Mouse (Mus musculus) liver, postnatal 0 days (tissue): ENCODE data around the gene Hmcn1. TPM values are rescaled to one million over a fixed set of nuclear protein-coding genes. Genes with fewer than 3 reads are reported as not detected.

Source experiments
- ATAC-seq: fragments of 200-750 bp; cut with Nextera tagmentation; 2 replicates; pipeline ENCODE4 v1.8.0; 2017; ENCODE audit warnings: mild to moderate bottlenecking, moderate library complexity
- DNase-seq: peaks from one replicate; pipeline ENCODE4 v3.0.0-alpha.2; 2016
- H3K27ac ChIP-seq: fragments of 300-500 bp; sonication (generic); 2 replicates; pipeline ENCODE4 v1.5.1; 2014; ENCODE audit warnings: antibody characterized with exemption, moderate library complexity, mild to moderate bottlenecking, low read depth
- H3K27me3 ChIP-seq: fragments of 300-500 bp; sonication (generic); 2 replicates; pipeline ENCODE4 v1.6.1; 2014; ENCODE audit warnings: low read length, control low read depth, mixed read lengths; ENCODE audit not compliant: insufficient read depth
- H3K36me3 ChIP-seq: fragments of 300-500 bp; sonication (generic); replicated peaks from 2 replicates; pipeline ENCODE4 v1.6.1; 2014; ENCODE audit warnings: mild to moderate bottlenecking, control low read depth, low read length, moderate library complexity, mixed read lengths; ENCODE audit not compliant: insufficient read depth
- H3K4me1 ChIP-seq: fragments of 300-500 bp; sonication (generic); 2 replicates; pipeline ENCODE4 v1.6.1; 2014; ENCODE audit warnings: antibody characterized with exemption, mild to moderate bottlenecking, control low read depth; ENCODE audit not compliant: insufficient read depth
- H3K4me2 ChIP-seq: fragments of 300-500 bp; sonication (generic); 2 replicates; pipeline ENCODE4 v1.6.1; 2014; ENCODE audit warnings: low read depth, mild to moderate bottlenecking, low read length, moderate library complexity, mixed read lengths
- H3K4me3 ChIP-seq: fragments of 300-500 bp; sonication (generic); 2 replicates; pipeline ENCODE4 v1.5.1; 2014; ENCODE audit warnings: low read depth, low read length
- H3K9ac ChIP-seq: fragments of 300-500 bp; sonication (generic); replicated peaks from 2 replicates; pipeline ENCODE4 v1.6.1; 2014; ENCODE audit warnings: mild to moderate bottlenecking, moderate library complexity
- H3K9me3 ChIP-seq: fragments of 300-500 bp; sonication (generic); 2 replicates; pipeline ENCODE4 v1.6.1; 2016; ENCODE audit warnings: mild to moderate bottlenecking, control low read depth, low read length, mixed read lengths
- CTCF ChIP-seq: sonication (generic); IDR thresholded peaks from 2 replicates; pipeline ENCODE4 v1.5.1; 2016; ENCODE audit warnings: antibody characterized with exemption, low read depth
- EP300 ChIP-seq: IDR thresholded peaks from 2 replicates; pipeline ENCODE4 v1.6.1; 2016; ENCODE audit warnings: antibody characterized with exemption, low read depth, mild to moderate bottlenecking
- WGBS: fragments of 180-500 bp; shearing (Covaris S2); extraction: QIAGEN DNeasy Blood & Tissue Kit; methylation state at CpG from one replicate; pipeline ENCODE4 v1.1.7; 2014; ENCODE audit not compliant: insufficient replicate concordance; 5-methylcytosine and 5-hydroxymethylcytosine counted together
- polyA plus RNA-seq: library from polyadenylated mRNA; unstranded; fragments of >200 nt; fragmentation: Nextera tagmentation; extraction: Ambion mirVana; gene quantifications from 2 replicates; pipeline ENCODE4 v1.2.1, GENCODE M21; 2015

Gene Hmcn1
- polyA plus RNA-seq, 1 experiment from 2014 or later: 2.4 TPM

DNA sequence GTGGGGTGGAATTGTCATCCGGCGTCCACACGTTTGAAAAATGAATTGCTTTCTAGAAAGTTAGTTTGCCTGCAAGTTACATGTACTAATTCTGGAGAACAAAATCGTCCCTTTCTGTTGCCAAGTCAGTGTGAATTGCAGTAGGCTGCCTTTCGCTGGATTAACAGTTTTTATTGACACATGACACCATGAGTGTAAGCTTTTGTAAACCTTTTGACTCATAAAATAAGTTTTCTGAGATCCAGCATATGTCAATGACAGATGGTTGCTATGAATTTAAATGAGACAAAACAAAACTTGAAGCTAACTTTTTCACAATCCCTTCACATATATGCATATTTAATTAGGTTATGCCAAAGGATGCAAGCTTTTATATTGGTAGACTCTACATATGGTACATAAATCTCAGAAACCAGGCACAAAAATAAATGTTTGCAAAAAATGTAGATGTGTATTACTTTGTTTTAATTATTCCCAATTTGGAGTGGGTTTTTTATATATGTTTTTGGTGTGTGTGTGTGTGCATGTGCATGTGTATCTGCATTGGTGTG lies 79.6 kb downstream of the Hmcn1 start:
- Histone ChIP-seq H3K27me3 (no peaks in the 10 kb centered on the region), H3K36me3 (no peaks in the 10 kb centered on the region), H3K4me3 (no peak overlapping the region), H3K9me3 (no peaks in the 10 kb centered on the region), H3K9ac (no peak overlapping the region), H3K4me2 (no peak overlapping the region), H3K4me1 (no peaks in the 10 kb centered on the region), H3K27ac (no peak overlapping the region)
- WGBS: 81% methylated on average over 5 of the region's 5 CpGs
- DNase-seq (no peak), ATAC-seq (no peak)
- TF ChIP-seq CTCF (no peak), EP300 (no peak)

- TF ChIP-seq CTCF (no peak), EP300 (no peak)
- DNase-seq (no peak), ATAC-seq (no peak)
- no peaks in the 10 kb centered on the region for H3K27me3 ChIP-seq
- H3K9me3 ChIP-seq: no peaks in the 10 kb centered on the region
- H3K36me3 ChIP-seq: no peaks in the 10 kb centered on the region
- no peak overlapping the region for H3K9ac ChIP-seq
- H3K4me1 ChIP-seq: no peaks in the 10 kb centered on the region
- no peak overlapping the region for H3K4me2 ChIP-seq
- no peak overlapping the region for H3K27ac ChIP-seq
- WGBS: 71% methylated on average over 2 of the region's 2 CpGs
- no peak overlapping the region for H3K4me3 ChIP-seq
These were observed 83.6 kb downstream of the Hmcn1 start for GRCm38 (mm10) chr1:150909642-150910041.

DNA sequence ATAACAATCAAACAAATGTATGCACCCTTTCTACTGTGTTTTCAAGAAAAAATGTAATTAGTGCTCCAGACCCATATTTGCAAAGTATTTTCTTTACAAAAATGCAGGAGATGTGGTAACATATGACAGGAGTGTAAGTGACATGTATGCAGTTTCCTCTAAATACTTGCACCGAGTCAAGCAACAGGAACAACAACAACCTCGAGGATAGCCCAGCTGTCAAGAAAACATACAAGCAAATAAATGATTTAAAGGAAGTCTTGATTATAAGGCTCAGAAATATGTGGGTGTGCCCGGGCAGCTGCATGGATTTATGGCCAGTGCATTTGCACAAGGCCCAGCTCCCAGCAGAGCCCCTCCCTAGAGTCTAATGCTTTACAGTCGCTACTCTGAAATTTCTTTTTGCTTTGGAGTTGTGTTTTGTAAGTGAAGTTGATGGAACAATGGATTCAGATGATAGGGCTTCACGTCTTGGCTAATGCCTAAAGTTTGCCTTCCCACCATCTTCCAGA lies 99.5 kb downstream of the Hmcn1 start:
- Histone ChIP-seq H3K9me3 (no peaks in the 10 kb centered on the region), H3K4me3 (no peak overlapping the region), H3K4me1 (no peaks in the 10 kb centered on the region), H3K27ac (no peak overlapping the region), H3K36me3 (no peaks in the 10 kb centered on the region), H3K9ac (no peak overlapping the region), H3K27me3 (no peaks in the 10 kb centered on the region), H3K4me2 (no peak overlapping the region)
- TF ChIP-seq EP300 (no peak), CTCF (no peak)
- DNase-seq: no peak
- no peak for ATAC-seq
- 58% methylated on average over 5 of the region's 5 CpGs for WGBS

DNA sequence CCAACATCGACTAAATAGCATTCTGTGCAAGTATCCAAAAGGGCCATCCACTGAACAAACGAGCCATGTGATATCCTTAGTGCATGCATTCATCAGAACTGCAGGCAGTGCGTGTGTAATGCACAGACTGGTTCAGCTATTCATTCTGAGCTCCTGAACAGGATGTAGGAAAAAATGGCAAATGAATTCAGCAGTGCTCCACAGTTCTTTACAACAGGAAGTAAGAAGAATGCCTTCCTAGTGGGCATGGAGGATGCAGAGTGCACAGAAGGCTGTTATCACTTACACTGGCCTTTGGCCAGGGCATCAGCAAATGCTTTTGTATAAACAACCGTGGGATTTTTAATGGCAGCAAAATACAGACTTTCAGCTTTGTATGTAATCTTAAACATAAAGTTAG lies 103.2 kb downstream of the Hmcn1 start:
- H3K27ac ChIP-seq: no peak overlapping the region
- WGBS: 53% methylated on average over 4 of the region's 4 CpGs
- ATAC-seq: no peak

GRCm38 (mm10) chr1:150886267-150886666 lies 107.0 kb downstream of the Hmcn1 start:
- TF ChIP-seq EP300 (no peak), CTCF (no peak)
- Histone ChIP-seq H3K4me1 (no peaks in the 10 kb centered on the region), H3K36me3 (no peaks in the 10 kb centered on the region), H3K9ac (no peak overlapping the region), H3K9me3 (no peaks in the 10 kb centered on the region), H3K27me3 (no peaks in the 10 kb centered on the region), H3K27ac (no peak overlapping the region), H3K4me3 (no peak overlapping the region), H3K4me2 (no peak overlapping the region)
- no peak for ATAC-seq
- DNase-seq: no peak
- WGBS: 55% methylated on average over 1 of the region's 1 CpGs

More for the DNA sequence above, 103.2 kb downstream of the Hmcn1 start:
- no peak overlapping the region for H3K9ac ChIP-seq
- no peaks in the 10 kb centered on the region for H3K36me3 ChIP-seq
- TF ChIP-seq EP300 (no peak), CTCF (no peak)
- no peak overlapping the region for H3K4me3 ChIP-seq
- no peaks in the 10 kb centered on the region for H3K9me3 ChIP-seq
- no peaks in the 10 kb centered on the region for H3K27me3 ChIP-seq
- H3K4me1 ChIP-seq: no peaks in the 10 kb centered on the region
- H3K4me2 ChIP-seq: no peak overlapping the region
- DNase-seq: no peak

- Histone ChIP-seq H3K4me3 (no peak overlapping the region), H3K27ac (no peak overlapping the region), H3K27me3 (no peaks in the 10 kb centered on the region), H3K4me2 (no peak overlapping the region), H3K9ac (no peak overlapping the region), H3K4me1 (no peaks in the 10 kb centered on the region), H3K9me3 (no peaks in the 10 kb centered on the region), H3K36me3 (no peaks in the 10 kb centered on the region)
- TF ChIP-seq EP300 (no peak), CTCF (no peak)
- 51% methylated on average over 7 of the region's 7 CpGs for WGBS
- DNase-seq (no peak), ATAC-seq (no peak)
These were observed 114.8 kb downstream of the Hmcn1 start for GRCm38 (mm10) chr1:150878421-150878820.
